Mouse (Mus musculus) forebrain, embryonic 10.5 days (tissue): ENCODE measurements around the gene Nfx1. TPM values are rescaled to one million over a fixed set of nuclear protein-coding genes. Genes with fewer than 3 reads are reported as not detected.

Source experiments
- DNase-seq: peaks from one replicate; pipeline ENCODE4 v3.0.0-alpha.2; 2017; ENCODE audit warnings: low spot score; ENCODE audit errors: extremely low spot score
- H3K27ac ChIP-seq: fragments of 300-500 bp; sonication (generic); 2 replicates; pipeline ENCODE4 v1.5.1; 2016; ENCODE audit warnings: mild to moderate bottlenecking
- H3K27me3 ChIP-seq: fragments of 300-500 bp; sonication (generic); 2 replicates; pipeline ENCODE4 v1.6.1; 2016; ENCODE audit warnings: mild to moderate bottlenecking; ENCODE audit not compliant: poor library complexity, severe bottlenecking
- H3K36me3 ChIP-seq: fragments of 300-500 bp; sonication (generic); replicated peaks from 2 replicates; pipeline ENCODE4 v1.6.1; 2016; ENCODE audit warnings: mild to moderate bottlenecking, moderate library complexity
- H3K4me1 ChIP-seq: fragments of 300-500 bp; sonication (generic); 2 replicates; pipeline ENCODE4 v1.6.1; 2016
- H3K4me3 ChIP-seq: fragments of 300-500 bp; sonication (generic); 2 replicates; pipeline ENCODE4 v1.5.1; 2016; ENCODE audit warnings: mild to moderate bottlenecking, moderate library complexity
- H3K9me3 ChIP-seq: fragments of 300-500 bp; sonication (generic); 2 replicates; pipeline ENCODE4 v1.6.1; 2016; ENCODE audit warnings: mild to moderate bottlenecking, moderate library complexity
- WGBS: fragments of 180-500 bp; shearing (Covaris S2); methylation state at CpG from one replicate; pipeline ENCODE4 v1.1.7; 2016; 5-methylcytosine and 5-hydroxymethylcytosine counted together
- polyA plus RNA-seq: library from polyadenylated mRNA; unstranded; fragments of >200 nt; fragmentation: Nextera tagmentation; extraction: Ambion mirVana; gene quantifications from 2 replicates; pipeline ENCODE4 v1.2.1, GENCODE M21; 2016

The Nfx1 gene
- polyA plus RNA-seq, 1 experiment from 2014 or later = 104 TPM

DNA sequence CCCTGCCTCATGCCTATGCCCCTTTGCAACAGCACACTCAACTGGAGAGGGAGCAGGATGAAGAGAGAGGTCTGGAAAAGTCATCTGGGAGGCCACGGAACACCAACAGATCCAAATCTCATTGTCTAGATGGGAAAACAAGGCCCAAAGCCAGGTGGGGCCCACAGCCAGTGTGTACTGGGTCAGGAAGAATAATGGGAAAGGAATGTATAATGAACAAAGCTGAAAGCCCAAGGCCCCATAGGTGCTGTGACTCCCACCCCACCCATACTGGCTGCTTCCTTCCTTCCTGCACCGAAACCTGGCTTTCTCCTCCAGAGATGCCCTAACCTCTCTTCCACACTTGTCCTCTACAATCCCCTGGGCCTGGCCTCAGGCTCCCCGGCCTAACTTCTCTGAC, 60.5 kb downstream of the Nfx1 start:
- H3K4me1 ChIP-seq = peaks cover 7% of the 10 kb centered on the region; the same call in 1 of the 2 replicates
- no peak overlapping the region for H3K27ac ChIP-seq
- H3K4me3 ChIP-seq = no peak overlapping the region
- no peak for DNase-seq
- no peaks in the 10 kb centered on the region for H3K27me3 ChIP-seq
- WGBS = 81% methylated on average over 3 of the region's 3 CpGs
- peaks cover 19% of the 10 kb centered on the region for H3K36me3 ChIP-seq
- H3K9me3 ChIP-seq = no peaks in the 10 kb centered on the region

DNA sequence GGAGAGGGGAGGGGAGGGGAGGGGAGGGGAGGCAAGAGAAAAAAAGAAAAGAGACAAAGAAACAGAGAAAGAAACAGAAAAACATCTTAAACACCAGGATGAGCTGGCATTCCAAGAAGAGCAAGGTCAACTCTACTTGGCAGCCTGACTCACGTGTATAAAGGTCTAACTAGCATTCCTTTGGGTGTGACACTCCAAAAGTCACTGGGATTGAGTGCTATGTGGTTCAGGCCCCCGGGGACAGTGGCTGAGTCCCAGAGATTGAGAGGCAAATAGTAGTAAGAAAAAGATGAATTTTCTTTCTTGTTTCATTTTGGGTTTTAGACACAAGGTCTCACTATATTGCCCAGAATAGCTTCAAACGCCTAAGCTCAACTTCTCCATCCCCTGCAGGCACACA, 67.2 kb downstream of the Nfx1 start:
- Histone ChIP-seq H3K27me3 (no peaks in the 10 kb centered on the region), H3K27ac (no peak overlapping the region), H3K36me3 (no peaks in the 10 kb centered on the region), H3K4me1 (no peaks in the 10 kb centered on the region), H3K9me3 (no peaks in the 10 kb centered on the region), H3K4me3 (no peak overlapping the region)
- WGBS = 70% methylated on average over 3 of the region's 3 CpGs
- DNase-seq = no peak

DNA sequence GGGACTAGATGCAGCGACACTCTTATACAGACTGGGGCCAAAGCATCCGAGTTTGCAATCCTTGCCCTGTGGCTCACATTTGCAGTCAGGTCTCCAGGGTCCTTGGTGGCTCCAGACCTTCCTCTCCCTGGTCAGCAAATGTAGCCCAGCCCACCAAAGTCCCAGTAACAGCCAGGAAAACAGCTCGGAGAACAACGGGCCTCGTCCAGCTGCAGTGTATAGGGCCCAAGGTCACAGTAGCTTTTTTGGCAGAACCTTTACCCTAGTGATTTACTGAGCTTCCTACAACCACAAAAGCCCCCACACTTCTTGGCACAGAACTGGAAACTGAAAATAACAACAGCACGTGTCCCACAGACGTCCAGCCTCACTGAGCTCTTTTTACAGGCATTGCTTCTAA, 70.3 kb downstream of the Nfx1 start:
- no peak for DNase-seq
- Histone ChIP-seq H3K36me3 (no peaks in the 10 kb centered on the region), H3K4me3 (no peak overlapping the region), H3K27ac (no peak overlapping the region), H3K4me1 (no peaks in the 10 kb centered on the region), H3K27me3 (no peaks in the 10 kb centered on the region), H3K9me3 (no peaks in the 10 kb centered on the region)
- WGBS = 88% methylated on average over 7 of the region's 7 CpGs

DNA sequence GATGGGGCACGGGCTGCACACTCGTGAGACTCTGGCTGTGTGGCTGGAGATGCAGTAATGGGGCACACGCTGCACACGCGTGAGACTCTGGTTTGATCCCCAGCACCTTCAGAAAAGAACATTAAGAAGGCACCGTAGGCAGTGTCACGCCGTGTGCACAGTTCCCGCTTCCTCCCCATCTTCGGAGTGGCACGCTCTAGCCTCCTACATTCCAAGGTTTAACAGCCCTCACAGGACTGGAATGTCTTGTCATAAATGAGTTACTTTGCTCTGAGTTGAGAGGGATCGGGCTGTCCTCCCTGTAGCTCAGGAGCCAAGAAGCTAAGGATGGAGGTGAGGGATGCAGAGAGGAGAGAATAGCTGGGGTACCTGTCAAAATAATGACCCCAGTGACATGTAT, 72.2 kb downstream of the Nfx1 start:
- H3K27me3 ChIP-seq = no peaks in the 10 kb centered on the region
- no peaks in the 10 kb centered on the region for H3K9me3 ChIP-seq
- no peak for DNase-seq
- H3K27ac ChIP-seq = no peak overlapping the region
- H3K4me3 ChIP-seq = no peak overlapping the region
- 89% methylated on average over 12 of the region's 12 CpGs for WGBS
- peaks cover 6% of the 10 kb centered on the region for H3K4me1 ChIP-seq
- no peaks in the 10 kb centered on the region for H3K36me3 ChIP-seq

DNA sequence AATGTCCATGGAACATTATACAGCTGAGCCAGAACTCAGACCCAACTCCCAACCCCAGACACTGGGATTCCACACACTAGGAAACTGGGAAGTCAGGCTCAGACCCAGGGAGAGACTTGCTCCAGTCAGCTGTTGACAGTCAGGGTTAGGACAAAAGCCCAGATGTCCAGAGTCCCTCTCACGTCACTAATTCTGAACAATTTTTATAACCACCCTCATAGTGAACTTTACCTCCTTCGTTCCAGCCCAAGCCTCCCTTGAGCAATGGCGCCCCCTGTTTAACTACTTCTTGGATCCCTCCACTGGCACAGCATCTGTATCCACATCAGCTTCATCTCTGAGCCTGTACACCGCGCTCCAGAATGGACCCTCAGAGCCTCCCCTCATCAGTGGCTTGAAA, 73.3 kb downstream of the Nfx1 start:
- no peaks in the 10 kb centered on the region for H3K36me3 ChIP-seq
- peaks cover 8% of the 10 kb centered on the region for H3K4me1 ChIP-seq
- no peak overlapping the region for H3K27ac ChIP-seq
- WGBS = 81% methylated on average over 5 of the region's 5 CpGs
- H3K27me3 ChIP-seq = no peaks in the 10 kb centered on the region
- no peak overlapping the region for H3K4me3 ChIP-seq
- no peak for DNase-seq
- no peaks in the 10 kb centered on the region for H3K9me3 ChIP-seq

DNA sequence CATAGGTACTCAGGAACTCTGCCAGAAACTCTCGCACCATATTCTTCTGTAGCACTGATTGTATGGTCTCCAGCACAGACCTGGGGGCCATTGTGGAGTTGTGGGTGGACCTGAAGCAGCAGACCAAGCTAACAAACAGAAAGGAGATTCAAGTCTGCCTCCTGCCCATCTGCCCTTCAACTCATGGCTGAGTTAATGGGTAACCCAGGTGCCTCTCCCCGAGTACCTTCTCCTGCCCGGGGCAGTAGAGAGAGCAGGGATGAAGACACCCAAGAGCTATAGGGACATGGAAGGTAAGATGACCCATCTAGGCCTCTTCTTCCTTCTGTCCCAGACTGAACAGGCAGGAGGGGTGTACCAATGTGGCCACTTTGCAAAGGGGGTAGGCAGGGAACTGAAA, 74.6 kb downstream of the Nfx1 start:
- H3K27me3 ChIP-seq = no peaks in the 10 kb centered on the region
- no peak overlapping the region for H3K4me3 ChIP-seq
- peaks cover 8% of the 10 kb centered on the region for H3K4me1 ChIP-seq
- H3K36me3 ChIP-seq = no peaks in the 10 kb centered on the region
- no peaks in the 10 kb centered on the region for H3K9me3 ChIP-seq
- no peak for DNase-seq
- no peak overlapping the region for H3K27ac ChIP-seq
- WGBS = 93% methylated on average over 3 of the region's 3 CpGs

DNA sequence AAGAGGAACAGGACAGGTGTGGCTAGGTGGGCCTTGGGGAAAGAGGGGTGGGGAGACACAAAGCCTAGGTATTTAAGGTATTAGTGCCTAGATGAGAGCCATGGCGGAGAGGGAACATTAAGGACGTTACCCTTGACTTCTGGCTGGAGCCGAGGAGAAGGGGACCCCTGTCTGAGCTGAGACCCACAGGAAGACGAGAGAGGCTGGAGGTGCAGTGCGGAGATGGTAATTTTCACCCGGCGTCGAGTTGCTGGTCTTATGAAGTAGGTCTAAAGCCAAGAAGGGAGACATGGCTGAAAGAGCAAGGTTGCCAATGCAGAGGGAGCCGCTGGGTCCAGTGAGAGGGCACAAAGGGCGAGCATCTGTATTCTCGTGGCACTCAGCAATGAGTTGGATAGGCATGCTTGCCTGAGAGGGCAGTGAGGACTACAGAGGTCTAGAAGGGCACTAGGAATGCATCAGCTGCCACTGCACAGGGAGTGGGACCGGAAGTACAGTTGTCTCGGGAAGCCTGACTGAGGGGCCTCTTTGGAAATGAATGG, 75.6 kb downstream of the Nfx1 start:
- H3K4me1 ChIP-seq = peaks cover 12% of the 10 kb centered on the region
- WGBS = 87% methylated on average over 13 of the region's 13 CpGs
- no peaks in the 10 kb centered on the region for H3K27me3 ChIP-seq
- H3K4me3 ChIP-seq = no peak overlapping the region
- H3K36me3 ChIP-seq = no peaks in the 10 kb centered on the region
- no peaks in the 10 kb centered on the region for H3K9me3 ChIP-seq
- no peak for DNase-seq
- no peak overlapping the region for H3K27ac ChIP-seq

DNA sequence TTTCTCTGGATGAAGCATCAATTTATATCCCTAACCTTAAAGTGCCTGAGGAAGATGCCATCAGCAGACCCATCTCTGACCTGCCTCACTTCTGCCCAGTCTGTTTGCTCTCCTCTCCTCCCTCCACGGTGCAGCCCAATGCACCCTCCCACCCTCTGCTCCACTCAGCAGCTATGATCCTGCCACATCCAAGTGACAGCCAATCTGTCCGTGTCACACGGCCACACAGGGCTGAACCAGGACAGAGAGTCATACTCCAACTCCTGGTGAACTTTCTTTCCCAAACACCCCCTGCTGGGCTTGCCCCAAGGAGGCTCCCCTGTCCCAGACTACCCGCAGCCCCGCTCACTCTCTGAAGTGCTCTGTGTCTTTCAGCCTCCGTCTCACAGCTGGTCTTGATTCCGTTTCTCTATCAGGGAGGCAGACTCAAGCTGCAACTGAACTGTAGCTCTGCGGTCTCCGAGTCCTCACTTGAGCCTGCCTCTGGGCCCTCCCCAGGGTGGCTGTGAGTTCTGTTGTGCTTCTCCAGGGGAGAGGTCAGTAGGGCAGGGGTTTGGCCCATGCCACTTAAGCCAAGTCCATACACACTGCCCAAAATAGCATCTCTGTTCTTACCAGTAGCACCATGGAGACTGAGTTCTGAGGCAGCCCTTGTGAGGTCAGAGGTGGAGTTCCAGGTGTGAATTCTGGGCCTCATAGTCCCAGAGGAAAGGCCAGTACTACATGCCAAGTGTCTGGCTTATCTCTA, 77.0 kb downstream of the Nfx1 start, which contains the start of gene Aqp7:
Gene Aqp7 (minus strand): TSS at position 616 of the 748 bp plus-strand sequence.
- DNase-seq = no peak
- Histone ChIP-seq H3K27me3 (no peaks in the 10 kb centered on the region), H3K4me3 (no peak within 1 kb of the TSS), H3K9me3 (no peaks in the 10 kb centered on the region), H3K27ac (no peak within 1 kb of the TSS), H3K4me1 (peaks cover 12% of the 10 kb centered on the region), H3K36me3 (no peaks in the 10 kb centered on the region)
- 45% methylated on average over 9 of the region's 9 CpGs for WGBS

DNA sequence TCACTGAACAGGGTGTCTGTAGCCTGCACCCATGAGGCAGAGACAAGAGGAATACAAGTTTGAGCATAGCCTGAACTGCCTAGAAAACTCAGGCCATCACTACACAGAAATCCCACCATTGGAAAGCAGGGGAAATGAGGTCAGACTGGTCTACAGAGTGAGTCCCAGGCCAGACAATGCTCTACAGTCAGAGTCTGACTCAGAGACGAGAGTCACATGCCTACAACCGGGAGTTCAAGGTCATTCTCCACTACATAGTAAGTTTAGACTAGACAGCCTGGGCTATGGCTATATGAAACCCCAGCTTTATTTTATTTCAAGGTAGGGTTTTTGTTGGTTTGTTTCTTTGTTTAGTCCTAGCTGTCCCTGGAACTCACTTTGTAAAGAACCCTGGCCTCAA, 78.2 kb downstream of the Nfx1 start:
- WGBS = 78% methylated on average over 2 of the region's 2 CpGs
- peaks cover 17% of the 10 kb centered on the region for H3K4me1 ChIP-seq

DNA sequence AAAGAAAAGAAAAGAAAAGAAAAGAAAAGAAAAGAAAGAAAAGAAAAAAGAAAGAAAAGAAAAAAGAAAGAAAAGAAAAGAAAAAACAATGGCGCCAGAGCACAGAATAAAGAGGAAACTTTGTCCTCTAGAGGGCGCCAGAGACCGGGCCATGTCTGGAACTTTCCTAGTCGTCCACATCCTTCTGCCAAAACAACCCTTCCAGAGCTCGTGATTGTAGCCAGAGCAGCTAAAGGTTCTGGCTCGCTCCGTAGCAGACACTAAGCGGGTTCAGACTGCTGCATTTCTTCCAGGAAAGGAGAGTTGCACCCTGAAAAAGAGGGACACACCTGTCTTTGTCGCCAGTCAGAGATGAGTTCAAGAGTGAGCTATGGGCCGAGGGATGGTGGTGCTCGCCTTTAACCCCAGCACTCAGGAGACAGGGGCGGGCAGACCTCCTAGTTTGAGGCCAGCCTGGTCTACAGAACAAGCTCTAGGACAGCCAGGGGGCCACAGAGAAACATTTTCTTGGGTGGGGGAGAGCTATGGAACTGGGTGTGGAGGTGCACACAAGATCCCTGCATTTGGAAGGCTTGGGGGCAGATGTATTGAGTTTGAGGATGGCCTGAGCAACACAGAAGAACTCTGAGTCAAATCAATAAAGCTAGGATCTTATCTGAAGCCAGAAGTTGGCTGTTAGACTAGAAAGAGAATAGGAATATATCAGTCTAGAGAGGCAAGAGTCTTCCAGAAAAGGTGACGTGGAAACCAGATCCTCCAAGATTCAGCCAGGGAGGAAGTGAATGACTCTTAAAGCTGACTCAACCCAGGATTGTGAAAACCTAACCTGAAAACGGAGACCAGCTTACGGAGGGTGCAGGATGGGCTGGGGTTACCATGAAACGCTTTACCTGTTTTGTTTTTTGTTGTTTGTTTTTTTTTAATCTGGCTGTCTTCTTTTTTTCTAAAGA, 80.3 kb downstream of the Nfx1 start:
- peak; percentile 77 for DNase-seq
- peaks cover 20% of the 10 kb centered on the region for H3K4me1 ChIP-seq
- H3K4me3 ChIP-seq = peak overlapping the region; percentile 37
- no peaks in the 10 kb centered on the region for H3K36me3 ChIP-seq
- no peaks in the 10 kb centered on the region for H3K9me3 ChIP-seq
- no peaks in the 10 kb centered on the region for H3K27me3 ChIP-seq
- 36% methylated on average over 16 of the region's 16 CpGs for WGBS
- peak overlapping the region; percentile 73 for H3K27ac ChIP-seq

More for the DNA sequence above, 78.2 kb downstream of the Nfx1 start:
- no peak overlapping the region for H3K4me3 ChIP-seq
- no peaks in the 10 kb centered on the region for H3K36me3 ChIP-seq
- H3K9me3 ChIP-seq = no peaks in the 10 kb centered on the region
- no peaks in the 10 kb centered on the region for H3K27me3 ChIP-seq
- no peak for DNase-seq
- no peak overlapping the region for H3K27ac ChIP-seq

DNA sequence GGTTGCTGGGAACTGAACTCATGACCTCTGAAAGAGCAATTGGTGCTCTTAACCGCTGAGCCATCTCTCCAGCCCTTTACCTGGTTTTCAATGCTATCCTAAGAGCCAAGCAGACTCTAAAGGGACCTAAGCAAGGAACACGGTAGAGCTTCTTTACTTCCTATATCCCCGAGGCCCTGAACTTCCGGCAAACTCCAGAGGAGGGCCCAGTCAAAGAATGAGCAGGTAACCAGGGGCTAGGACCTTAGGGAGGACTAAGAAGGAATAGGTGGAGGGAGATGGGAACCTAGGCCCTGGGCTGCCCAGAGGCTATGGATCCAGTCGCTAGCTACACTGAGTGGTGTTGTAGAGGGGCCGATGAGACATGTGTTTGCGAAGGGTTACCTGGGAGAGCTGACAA, 81.1 kb downstream of the Nfx1 start:
- no peaks in the 10 kb centered on the region for H3K9me3 ChIP-seq
- H3K27me3 ChIP-seq = no peaks in the 10 kb centered on the region
- peaks cover 20% of the 10 kb centered on the region for H3K4me1 ChIP-seq
- WGBS = 83% methylated on average over 7 of the region's 7 CpGs
- H3K36me3 ChIP-seq = no peaks in the 10 kb centered on the region
- DNase-seq = no peak
- no peak overlapping the region for H3K4me3 ChIP-seq
- H3K27ac ChIP-seq = no peak overlapping the region

DNA sequence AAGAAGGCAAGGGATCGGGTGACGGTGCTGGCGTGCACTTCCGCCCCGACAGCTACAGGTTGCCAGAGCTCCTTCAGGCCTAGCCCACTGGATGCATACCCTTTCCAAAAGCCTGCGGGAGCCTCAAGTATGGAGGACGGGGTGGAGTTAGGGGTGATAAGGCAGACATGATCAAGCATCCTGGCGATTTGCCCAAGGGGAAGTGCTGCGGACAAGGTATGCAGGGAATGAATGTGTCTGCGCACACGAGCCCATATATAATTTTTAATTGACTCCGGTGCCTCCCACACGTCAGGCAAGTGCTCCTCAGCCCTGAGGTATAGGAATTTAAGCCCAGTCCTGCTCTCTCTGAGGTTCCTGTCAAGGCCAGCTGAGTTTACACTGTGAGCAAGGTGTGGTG, 84.4 kb downstream of the Nfx1 start:
- H3K9me3 ChIP-seq = no peaks in the 10 kb centered on the region
- DNase-seq = no peak
- no peaks in the 10 kb centered on the region for H3K27me3 ChIP-seq
- no peaks in the 10 kb centered on the region for H3K36me3 ChIP-seq
- peaks cover 12% of the 10 kb centered on the region for H3K4me1 ChIP-seq
- H3K27ac ChIP-seq = no peak overlapping the region
- WGBS = 83% methylated on average over 13 of the region's 13 CpGs
- H3K4me3 ChIP-seq = no peak overlapping the region

DNA sequence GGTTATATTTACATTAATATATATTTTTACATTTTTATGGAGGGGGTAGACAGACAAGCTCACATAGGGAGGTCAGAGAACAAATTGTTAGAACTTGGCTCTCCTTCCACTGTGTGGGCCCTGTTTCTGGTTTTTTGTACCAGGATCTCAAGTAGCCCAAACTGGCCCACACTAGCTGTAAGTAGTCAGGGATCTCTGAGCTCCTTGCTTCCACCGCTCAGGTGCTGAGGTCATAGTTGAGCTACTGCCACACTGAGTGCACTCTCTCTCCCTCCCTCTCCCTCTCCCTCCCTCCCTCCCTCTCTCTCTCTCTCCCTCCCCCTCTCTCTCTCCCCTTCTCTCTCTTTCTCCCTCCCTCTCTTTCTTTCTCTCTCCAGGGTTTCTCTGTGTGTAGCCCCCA, 85.5 kb downstream of the Nfx1 start:
- DNase-seq = no peak
- H3K4me3 ChIP-seq = no peak overlapping the region
- no peak overlapping the region for H3K27ac ChIP-seq
- no peaks in the 10 kb centered on the region for H3K9me3 ChIP-seq
- no peaks in the 10 kb centered on the region for H3K36me3 ChIP-seq
- 44% methylated on average over 1 of the region's 1 CpGs for WGBS
- H3K27me3 ChIP-seq = no peaks in the 10 kb centered on the region
- 0 out of 2 replicates have a peak, but pooled peaks cover 7% of the 10 kb centered on the region for H3K4me1 ChIP-seq
